Mouse (Mus musculus) gonadal fat pad, adult 2 months (tissue): Measurements from ENCODE around the gene Fbxw13. TPM values are rescaled to one million over a fixed set of nuclear protein-coding genes. Genes with fewer than 3 reads are reported as not detected.
"Not testable (repeated sequence)": the region's sequence is repeated elsewhere in the genome, so short reads cannot be mapped to it uniquely, and the experiment has no call there.

Experiments
- DNase-seq: peaks from one replicate; pipeline ENCODE4 v3.0.0-alpha.2; 2012; ENCODE audit warnings: low read depth
- polyA plus RNA-seq: library from polyadenylated mRNA; depleted of rRNA; stranded (reverse); fragments of >200 nt; gene quantifications from 2 replicates; pipeline ENCODE4 v1.2.3, GENCODE M21; 2012; rRNA removed

Fbxw13 gene
- polyA plus RNA-seq, result not detected in 2 replicates

GRCm38 (mm10) chr9:109195875-109196274, at the start of gene Fbxw13:
TSS of gene Fbxw13 (minus strand) at chr9:109195975.
- not testable (repeated sequence) for DNase-seq

GRCm38 (mm10) chr9:109234654-109235053, 38.9 kb upstream of the Fbxw13 start, which contains the start of gene Fbxw20:
TSS of gene Fbxw20 (minus strand) at chr9:109234754.
- no peak for DNase-seq

GRCm38 (mm10) chr9:109218449-109218848, 22.7 kb upstream of the Fbxw13 start:
- no peak for DNase-seq

GRCm38 (mm10) chr9:109201347-109201746, 5.6 kb upstream of the Fbxw13 start:
- not testable (repeated sequence) for DNase-seq

GRCm38 (mm10) chr9:109200349-109200748, 4.6 kb upstream of the Fbxw13 start:
- DNase-seq, result no peak

GRCm38 (mm10) chr9:109199353-109199752, 3.6 kb upstream of the Fbxw13 start:
- DNase-seq, result no peak

GRCm38 (mm10) chr9:109177208-109177607, 18.6 kb downstream of the Fbxw13 start:
- no peak for DNase-seq

GRCm38 (mm10) chr9:109176301-109176700, 19.5 kb downstream of the Fbxw13 start:
- no peak for DNase-seq

GRCm38 (mm10) chr9:109167316-109167715, 28.5 kb downstream of the Fbxw13 start:
- DNase-seq, result no peak

- no peak for DNase-seq
Measured at GRCm38 (mm10) chr9:109161941-109162340, 33.8 kb downstream of the Fbxw13 start, which contains the start of gene Fbxw21. TSS of gene Fbxw21 (minus strand) at chr9:109162041.

GRCm38 (mm10) chr9:109140414-109140813, 55.4 kb downstream of the Fbxw13 start:
- DNase-seq, result not testable (repeated sequence)

- no peak for DNase-seq
Measured at GRCm38 (mm10) chr9:109130076-109130475, 65.7 kb downstream of the Fbxw13 start.

Other genes with a start within 250 kb of the Fbxw13 start
- 17.9 and 18.8 TPM in 2 replicates for gene Col7a1, start 242.4 kb downstream of the Fbxw13 start, polyA plus RNA-seq
- gene Ucn2, start 210.0 kb downstream of the Fbxw13 start, polyA plus RNA-seq, result 2.1 and 3.0 TPM in 2 replicates
- 43.8 and 48.3 TPM in 2 replicates for gene Pfkfb4, start 204.2 kb downstream of the Fbxw13 start, polyA plus RNA-seq
- gene Shisa5, start 157.4 kb downstream of the Fbxw13 start, polyA plus RNA-seq, result 224 and 225 TPM in 2 replicates
- 48.4 and 60.7 TPM in 2 replicates for gene Trex1, start 136.2 kb downstream of the Fbxw13 start, polyA plus RNA-seq
- 21.9 and 24.2 TPM in 2 replicates for gene Atrip, start 121.9 kb downstream of the Fbxw13 start, polyA plus RNA-seq
- 5.1 and 6.2 TPM in 2 replicates for gene Ccdc51, start 113.5 kb downstream of the Fbxw13 start, polyA plus RNA-seq
- gene Tma7, start 113.4 kb downstream of the Fbxw13 start, polyA plus RNA-seq, result 28.8 and 29.5 TPM in 2 replicates
- gene Plxnb1, start 100.6 kb downstream of the Fbxw13 start, polyA plus RNA-seq, result 11.9 and 13.9 TPM in 2 replicates
- gene Fbxw21, start 33.9 kb downstream of the Fbxw13 start, polyA plus RNA-seq, result not detected in 2 replicates
- not detected in 2 replicates for gene Fbxw20, start 38.8 kb upstream of the Fbxw13 start, polyA plus RNA-seq
- not detected in 2 replicates for gene Fbxw14, start 91.7 kb upstream of the Fbxw13 start, polyA plus RNA-seq
- not detected in 2 replicates for gene Fbxw28, start 143.7 kb upstream of the Fbxw13 start, polyA plus RNA-seq
- gene Fbxw22, start 208.3 kb upstream of the Fbxw13 start, polyA plus RNA-seq, result not detected in 2 replicates